Mouse (Mus musculus): ENCODE measurements around the gene Atp2c2. TPM values are rescaled to one million over a fixed set of nuclear protein-coding genes. Genes with fewer than 3 reads are reported as not detected.

Gene Atp2c2
- total RNA-seq, 1 experiment from 2014 or later = not detected

GRCm38 (mm10) chr8:119697163-119697562 is 2.6 kb upstream of the Atp2c2 start:
- no peak for ATAC-seq (ENCODE audit: extremely low read depth, insufficient number of reproducible peaks, low FRiP score, poor library complexity, severe bottlenecking)

- peak; percentile 52; the same call in 1 of the 2 replicates for ATAC-seq (ENCODE audit: extremely low read depth, insufficient number of reproducible peaks, low FRiP score, poor library complexity, severe bottlenecking)
Observed at GRCm38 (mm10) chr8:119698960-119699359, 849 bp upstream of the Atp2c2 start.

GRCm38 (mm10) chr8:119702965-119703364 is 3.2 kb downstream of the Atp2c2 start:
- no peak for ATAC-seq (ENCODE audit: extremely low read depth, insufficient number of reproducible peaks, low FRiP score, poor library complexity, severe bottlenecking)

GRCm38 (mm10) chr8:119707146-119707545 is 7.3 kb downstream of the Atp2c2 start:
- ATAC-seq (ENCODE audit: extremely low read depth, insufficient number of reproducible peaks, low FRiP score, poor library complexity, severe bottlenecking) = peak; percentile 57

- no peak for ATAC-seq (ENCODE audit: extremely low read depth, insufficient number of reproducible peaks, low FRiP score, poor library complexity, severe bottlenecking)
Observed at GRCm38 (mm10) chr8:119708471-119708870, 8.7 kb downstream of the Atp2c2 start.

- ATAC-seq (ENCODE audit: extremely low read depth, insufficient number of reproducible peaks, low FRiP score, poor library complexity, severe bottlenecking) = no peak
Observed at GRCm38 (mm10) chr8:119708878-119709702, 9.3 kb downstream of the Atp2c2 start.

- peak; percentile 55 for ATAC-seq (ENCODE audit: extremely low read depth, insufficient number of reproducible peaks, low FRiP score, poor library complexity, severe bottlenecking)
Observed at GRCm38 (mm10) chr8:119709703-119710093, 9.9 kb downstream of the Atp2c2 start.

GRCm38 (mm10) chr8:119712226-119712625 is 12.4 kb downstream of the Atp2c2 start:
- peak; percentile 36; the same call in 1 of the 2 replicates for ATAC-seq (ENCODE audit: extremely low read depth, insufficient number of reproducible peaks, low FRiP score, poor library complexity, severe bottlenecking)

- no peak for ATAC-seq (ENCODE audit: extremely low read depth, insufficient number of reproducible peaks, low FRiP score, poor library complexity, severe bottlenecking)
Observed at GRCm38 (mm10) chr8:119713421-119713820, 13.6 kb downstream of the Atp2c2 start.

- ATAC-seq (ENCODE audit: extremely low read depth, insufficient number of reproducible peaks, low FRiP score, poor library complexity, severe bottlenecking) = no peak
Observed at GRCm38 (mm10) chr8:119715221-119715620, 15.4 kb downstream of the Atp2c2 start.

GRCm38 (mm10) chr8:119716730-119717299 is 17.0 kb downstream of the Atp2c2 start:
- no peak for ATAC-seq (ENCODE audit: extremely low read depth, insufficient number of reproducible peaks, low FRiP score, poor library complexity, severe bottlenecking)

- ATAC-seq (ENCODE audit: extremely low read depth, insufficient number of reproducible peaks, low FRiP score, poor library complexity, severe bottlenecking) = peak; percentile 57; the same call in 1 of the 2 replicates
Observed at GRCm38 (mm10) chr8:119717765-119718164, 18.0 kb downstream of the Atp2c2 start.

GRCm38 (mm10) chr8:119719011-119719501 is 19.2 kb downstream of the Atp2c2 start:
- ATAC-seq (ENCODE audit: extremely low read depth, insufficient number of reproducible peaks, low FRiP score, poor library complexity, severe bottlenecking) = no peak

- ATAC-seq (ENCODE audit: extremely low read depth, insufficient number of reproducible peaks, low FRiP score, poor library complexity, severe bottlenecking) = no peak
Observed at GRCm38 (mm10) chr8:119722348-119722747, 22.5 kb downstream of the Atp2c2 start.

GRCm38 (mm10) chr8:119723676-119724075 is 23.9 kb downstream of the Atp2c2 start:
- no peak for ATAC-seq (ENCODE audit: extremely low read depth, insufficient number of reproducible peaks, low FRiP score, poor library complexity, severe bottlenecking)

GRCm38 (mm10) chr8:119724596-119724995 is 24.8 kb downstream of the Atp2c2 start:
- ATAC-seq (ENCODE audit: extremely low read depth, insufficient number of reproducible peaks, low FRiP score, poor library complexity, severe bottlenecking) = no peak

GRCm38 (mm10) chr8:119727093-119727492 is 27.3 kb downstream of the Atp2c2 start:
- no peak for ATAC-seq (ENCODE audit: extremely low read depth, insufficient number of reproducible peaks, low FRiP score, poor library complexity, severe bottlenecking)

- no peak for ATAC-seq (ENCODE audit: extremely low read depth, insufficient number of reproducible peaks, low FRiP score, poor library complexity, severe bottlenecking)
Observed at GRCm38 (mm10) chr8:119728351-119728895, 28.6 kb downstream of the Atp2c2 start.

GRCm38 (mm10) chr8:119732072-119732471 is 32.3 kb downstream of the Atp2c2 start:
- no peak for ATAC-seq (ENCODE audit: extremely low read depth, insufficient number of reproducible peaks, low FRiP score, poor library complexity, severe bottlenecking)

All from neutrophil, adult 5-6 weeks (primary cell).